Mouse (Mus musculus) megakaryocyte, embryonic 14.5 days (primary cell): Measurements from ENCODE around the gene Tenm3.

Experiments used
- FLI1 ChIP-seq: IDR thresholded peaks from 2 replicates; pipeline ENCODE4 v1.6.1; 2012; ENCODE audit warnings: low read length, inconsistent platforms, mixed read lengths
- GATA1 ChIP-seq: IDR thresholded peaks from 3 replicates; pipeline ENCODE4 v1.6.1; 2012; ENCODE audit warnings: mixed read lengths, low read length, inconsistent platforms, borderline replicate concordance

GRCm38 (mm10) chr8:48622517-48623153, 221.1 kb downstream of the Tenm3 start:
- TF ChIP-seq GATA1 (no peak), FLI1 (no peak)
